Mouse (Mus musculus) bone marrow, adult 2 months (tissue): ENCODE measurements around the gene Krt71.

Source experiments
- CTCF ChIP-seq: fragments of 200-500 bp; IDR thresholded peaks from 2 replicates; pipeline ENCODE4 v1.5.1; 2011; ENCODE audit warnings: low read length, control low read depth; ENCODE audit not compliant: control insufficient read depth, insufficient read depth
- POLR2A ChIP-seq: fragments of 200-500 bp; IDR thresholded peaks from 2 replicates; pipeline ENCODE4 v1.6.1; 2011; ENCODE audit warnings: low read depth, mild to moderate bottlenecking, control low read depth, low read length, borderline replicate concordance; ENCODE audit not compliant: control insufficient read depth

- TF ChIP-seq POLR2A (no peak), CTCF (no peak)
Observed at GRCm38 (mm10) chr15:101707454-101707853, 35.5 kb downstream of the Krt71 start.
